Mouse (Mus musculus): ENCODE results near the gene Omp.

Omp gene

DNA sequence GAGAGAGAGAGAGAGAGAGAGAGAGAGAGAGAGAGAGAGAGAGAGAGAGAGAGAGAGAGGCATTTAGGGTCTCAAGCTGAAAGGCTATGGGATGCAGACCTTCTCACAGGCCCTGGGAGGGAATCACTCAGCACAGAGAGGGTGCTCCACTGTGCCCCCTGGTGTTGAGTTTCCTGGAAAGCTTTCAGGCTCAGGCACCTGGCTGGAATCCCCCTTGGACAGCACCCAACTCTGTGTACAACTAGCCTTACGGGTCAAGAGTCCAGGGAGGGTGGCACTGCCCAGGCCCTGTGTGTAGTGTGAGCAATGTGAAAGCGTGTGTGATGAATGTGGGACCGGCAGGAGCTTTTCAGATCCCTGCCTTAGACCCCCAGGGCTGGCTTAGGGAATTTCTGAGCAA is 4.1 kb downstream of the Omp start:
- no peak for DNase-seq (ENCODE audit: low spot score)

DNA sequence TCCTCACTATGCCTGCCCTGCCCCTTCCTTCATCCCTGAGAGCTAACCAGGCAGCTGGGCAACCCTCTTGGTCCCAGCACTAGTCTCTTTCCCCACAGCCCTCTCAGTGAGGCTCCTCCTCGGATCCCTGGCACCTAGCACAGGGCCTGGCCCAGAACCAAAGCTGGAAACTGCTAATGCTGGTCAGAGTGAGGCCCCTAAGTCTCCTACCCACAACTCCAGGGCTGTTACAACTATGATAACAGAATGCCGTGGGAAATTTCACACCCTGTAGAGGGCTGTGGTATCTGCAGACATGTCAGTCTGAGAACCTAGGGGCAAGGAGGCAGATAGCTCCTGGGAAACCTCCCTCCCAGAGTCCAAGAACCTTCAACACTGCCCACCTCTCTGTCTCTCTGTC is 4.7 kb downstream of the Omp start:
- DNase-seq (ENCODE audit: low spot score) = no peak

DNA sequence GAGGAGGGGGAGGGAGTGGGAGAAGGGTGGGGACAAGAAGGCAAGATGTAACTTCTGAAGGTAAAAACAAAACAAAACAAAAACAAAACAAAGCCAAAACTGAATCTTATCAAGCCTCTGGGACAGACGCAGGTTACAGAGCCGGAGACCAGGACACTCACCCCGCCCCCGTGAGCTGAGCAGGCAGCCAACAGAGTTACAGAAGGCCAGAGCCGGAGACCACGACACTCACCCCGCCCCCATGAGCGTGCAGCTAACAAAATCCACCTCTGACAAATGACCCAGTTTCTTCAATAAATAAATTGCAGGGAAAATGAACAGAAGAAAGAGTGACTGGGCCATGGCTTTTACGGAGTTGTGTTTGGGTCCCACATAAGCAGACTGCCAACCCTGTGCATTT is 6.1 kb downstream of the Omp start:
- no peak for DNase-seq (ENCODE audit: low spot score)

GRCm38 (mm10) chr7:98137995-98138394 is 7.3 kb downstream of the Omp start:
- DNase-seq (ENCODE audit: low spot score) = no peak

DNA sequence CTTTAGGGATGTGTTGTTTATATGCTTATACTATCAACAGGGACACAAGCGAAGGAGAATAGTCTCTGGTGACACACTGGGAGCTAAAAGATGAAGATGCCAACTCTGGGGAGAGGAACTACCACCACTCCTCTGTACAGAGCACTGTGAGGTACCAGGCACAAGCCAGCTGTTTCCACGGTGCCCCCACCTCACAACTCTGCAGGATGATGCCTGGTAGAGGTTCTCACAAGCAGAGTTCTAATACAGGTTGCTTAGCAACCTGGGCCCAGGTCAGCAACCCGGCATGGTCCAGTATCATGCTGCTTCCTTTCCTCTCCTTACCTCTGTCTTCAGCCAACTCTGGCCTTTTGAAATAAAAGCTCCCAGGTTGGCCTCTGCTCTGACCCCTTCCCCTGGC is 7.7 kb downstream of the Omp start:
- DNase-seq (ENCODE audit: low spot score) = no peak

DNA sequence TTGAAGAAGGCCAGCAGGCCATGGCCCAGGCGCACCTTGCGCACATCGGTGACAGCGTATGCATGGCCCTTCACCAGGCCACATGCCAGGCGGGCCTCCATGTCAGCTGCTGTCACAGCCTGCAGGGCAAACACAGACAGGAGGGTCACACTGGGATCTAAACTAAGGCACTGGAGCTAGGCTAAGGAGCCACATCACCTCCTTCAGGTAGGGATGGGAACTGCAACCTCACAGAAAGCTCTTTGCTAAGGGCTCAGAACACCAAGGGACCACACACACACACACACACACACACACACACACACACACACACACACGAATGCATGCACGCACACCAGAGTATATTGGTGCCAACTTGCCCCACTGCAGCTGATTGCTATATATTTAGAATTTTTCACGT is 13.6 kb downstream of the Omp start:
- DNase-seq (ENCODE audit: low spot score) = no peak

DNA sequence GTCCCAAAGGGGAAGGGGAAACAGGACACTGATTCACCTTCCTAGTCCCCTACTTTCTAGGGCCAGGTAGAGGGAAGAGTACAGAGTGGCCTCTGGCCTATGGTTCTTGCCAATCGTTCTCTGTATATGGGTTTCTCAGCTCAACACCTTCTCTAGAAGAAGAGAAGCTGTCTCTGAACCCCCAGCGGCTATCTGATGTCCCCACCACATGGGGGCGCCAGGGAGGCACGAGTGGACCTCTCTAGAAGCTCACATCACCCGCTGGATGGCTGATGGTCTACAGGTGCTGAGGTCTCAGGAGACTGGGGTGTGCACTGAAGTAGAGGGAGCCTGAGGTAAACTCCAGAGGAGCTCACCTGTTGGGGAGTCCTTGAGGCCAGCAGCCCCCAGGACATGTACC is 19.8 kb downstream of the Omp start:
- no peak for DNase-seq (ENCODE audit: low spot score)

GRCm38 (mm10) chr7:98124701-98125100 is 20.6 kb downstream of the Omp start:
- DNase-seq (ENCODE audit: low spot score) = no peak

DNA sequence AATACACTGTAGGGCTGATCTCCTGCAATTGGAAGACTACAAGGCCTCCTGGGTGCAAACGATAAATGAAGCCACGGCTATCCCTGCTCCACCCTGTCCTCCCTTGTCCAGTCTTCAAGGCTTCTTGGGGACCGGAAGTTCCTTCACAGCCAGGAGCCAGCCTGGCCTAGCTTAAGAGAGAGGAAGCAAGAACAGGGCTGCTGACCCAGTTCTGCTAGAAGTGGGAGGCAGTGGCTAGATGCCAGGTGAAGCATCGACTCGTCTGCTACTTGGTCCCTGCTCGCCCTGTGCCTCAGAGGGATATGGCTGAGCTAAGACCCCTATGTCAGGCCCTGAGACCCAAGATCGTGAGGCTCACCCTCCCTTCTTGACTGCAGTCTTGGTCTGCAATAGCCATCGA is 23.6 kb downstream of the Omp start:
- DNase-seq (ENCODE audit: low spot score) = no peak

- DNase-seq (ENCODE audit: low spot score) = no peak
Observed at GRCm38 (mm10) chr7:98121241-98121640, 24.1 kb downstream of the Omp start.

GRCm38 (mm10) chr7:98120325-98120724 is 25.0 kb downstream of the Omp start:
- peak; percentile 64 for DNase-seq (ENCODE audit: low spot score)

DNA sequence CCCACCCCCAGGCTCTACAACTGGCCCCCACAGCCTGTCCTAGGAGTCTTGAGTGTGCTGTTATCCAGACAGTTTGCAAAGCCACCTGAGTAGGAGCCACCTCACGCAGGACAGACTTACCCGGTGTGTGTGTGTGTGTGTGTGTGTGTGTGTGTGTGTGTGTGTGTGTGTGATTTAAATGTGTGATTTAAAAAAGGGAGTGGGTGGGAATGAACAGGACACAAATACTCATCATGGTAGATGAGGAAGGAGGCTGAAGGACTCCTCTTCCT is 25.4 kb downstream of the Omp start:
- no peak for DNase-seq (ENCODE audit: low spot score)

- DNase-seq (ENCODE audit: low spot score) = no peak
Observed at GRCm38 (mm10) chr7:98119179-98119960, 25.9 kb downstream of the Omp start, which contains the start of gene Myo7a. TSS of gene Myo7a (minus strand) at chr7:98119524.

- DNase-seq (ENCODE audit: low spot score) = no peak
Observed at GRCm38 (mm10) chr7:98117012-98117660, 28.2 kb downstream of the Omp start.

GRCm38 (mm10) chr7:98114656-98115055 is 30.6 kb downstream of the Omp start:
- no peak for DNase-seq (ENCODE audit: low spot score)

- DNase-seq (ENCODE audit: low spot score) = no peak
Observed at GRCm38 (mm10) chr7:98111233-98111632, 34.1 kb downstream of the Omp start.

DNA sequence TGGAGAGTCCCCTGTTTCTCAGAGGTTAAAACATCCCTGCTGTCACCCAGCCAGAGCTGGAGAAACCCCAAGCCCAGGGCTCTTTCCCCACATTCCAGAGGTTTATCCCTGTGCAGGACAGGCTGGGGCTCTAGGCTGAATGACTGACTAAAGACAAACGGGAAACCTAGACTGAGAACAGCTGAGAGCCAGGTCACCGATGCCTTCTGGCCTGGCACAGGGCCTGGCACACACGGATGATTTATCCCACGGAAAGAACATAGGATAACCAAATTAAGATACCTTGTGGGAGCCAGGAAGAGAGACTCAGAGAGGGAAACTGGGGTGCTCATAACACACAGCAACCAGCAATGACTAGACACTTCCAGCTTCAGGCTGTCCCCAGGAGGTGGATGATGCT is 35.5 kb downstream of the Omp start:
- no peak for DNase-seq (ENCODE audit: low spot score)

- DNase-seq (ENCODE audit: low spot score) = peak; percentile 58
Observed at GRCm38 (mm10) chr7:98108636-98109430, 36.5 kb downstream of the Omp start.

- DNase-seq (ENCODE audit: low spot score) = no peak
Observed at GRCm38 (mm10) chr7:98106272-98106671, 39.0 kb downstream of the Omp start.

GRCm38 (mm10) chr7:98104481-98105435 is 40.5 kb downstream of the Omp start:
- no peak for DNase-seq (ENCODE audit: low spot score)

- no peak for DNase-seq (ENCODE audit: low spot score)
Observed at GRCm38 (mm10) chr7:98103942-98104292, 41.4 kb downstream of the Omp start.

Measured in T-cell, adult 2 months (primary cell).